Mouse (Mus musculus): Measurements from ENCODE around the gene Trappc2l. TPM values are rescaled to one million over a fixed set of nuclear protein-coding genes. Genes with fewer than 3 reads are reported as not detected.

Gene Trappc2l
- polyA plus RNA-seq (2015; fragmentation: Nextera tagmentation; extraction: Ambion mirVana), result 80.4 and 87.9 TPM in 2 replicates

- H3K27me3 ChIP-seq, result no peaks in the 10 kb centered on the region
- H3K4me1 ChIP-seq, result peaks cover 19% of the 10 kb centered on the region
- H3K4me3 ChIP-seq, result peak within 1 kb of the TSS; percentile 55
- H3K4me2 ChIP-seq (replicated peaks), result peak within 1 kb of the TSS; percentile 80
- ATAC-seq (replicated peaks), result peak; percentile 97
- H3K27ac ChIP-seq (replicated peaks), result peak within 1 kb of the TSS; percentile 79
- no peaks in the 10 kb centered on the region for H3K9me3 ChIP-seq
- H3K36me3 ChIP-seq, result no peaks in the 10 kb centered on the region
- WGBS, result under 1% methylated on average over 57 of the region's 57 CpGs
- peak within 1 kb of the TSS; percentile 70 for H3K9ac ChIP-seq (replicated peaks)
These were observed at the start of gene Trappc2l, which contains the start of gene Galns for GRCm38 (mm10) chr8:122611295-122612133. Trappc2l (plus strand) TSS chr8:122611640. Galns (minus strand) TSS chr8:122611463.

DNA sequence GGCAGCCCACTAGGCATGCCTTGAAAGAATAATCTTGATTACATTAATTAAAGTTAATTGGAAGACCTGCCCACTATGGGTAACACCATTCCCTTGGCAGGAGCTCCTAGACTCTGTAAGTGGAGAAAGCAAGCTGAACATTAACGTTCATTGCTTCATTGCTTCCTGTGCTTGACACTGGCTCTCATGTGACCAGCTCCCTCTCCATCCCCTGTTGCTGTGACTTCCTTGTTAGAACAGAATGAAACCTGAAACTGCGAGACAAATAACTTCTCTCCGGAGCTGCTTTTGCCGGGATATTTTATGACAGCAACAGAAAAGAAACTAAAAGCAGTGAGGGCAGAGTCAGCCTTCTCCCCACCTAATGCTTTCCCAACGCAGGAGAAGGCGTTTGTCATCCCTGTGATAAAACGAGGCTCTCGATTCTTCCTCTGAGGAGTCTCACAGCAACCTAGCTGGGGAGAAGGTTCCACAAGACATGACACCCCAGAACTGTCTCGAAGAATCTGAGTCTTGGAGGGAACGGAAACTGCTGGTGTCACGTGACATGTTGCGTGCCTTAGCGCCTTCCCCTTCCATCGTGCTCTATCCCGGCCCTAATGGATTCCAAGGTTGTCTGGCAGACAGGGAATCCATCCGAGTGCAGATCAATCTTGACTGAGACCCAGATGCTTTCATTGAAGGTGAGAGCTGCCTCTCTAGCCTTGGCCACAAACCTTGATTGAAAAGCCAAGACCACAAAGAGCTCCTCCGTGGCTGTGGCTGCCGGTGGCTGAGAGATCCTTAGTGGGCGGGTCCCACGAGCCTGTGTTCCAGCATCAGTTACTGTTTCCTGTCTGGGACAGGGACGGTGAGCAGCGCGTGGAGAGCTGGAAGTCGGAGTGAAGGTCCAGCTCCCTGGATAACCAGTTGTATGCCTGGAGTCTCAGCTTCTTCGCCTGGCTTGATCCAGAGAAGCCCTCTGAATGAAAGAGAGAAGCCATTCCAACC, 46.8 kb upstream of the Trappc2l start:
- no peak overlapping the region for H3K27ac ChIP-seq (replicated peaks)
- 89% methylated on average over 25 of the region's 25 CpGs for WGBS
- ATAC-seq (replicated peaks), result no peak
- no peaks in the 10 kb centered on the region for H3K9me3 ChIP-seq
- H3K4me1 ChIP-seq, result peaks cover 27% of the 10 kb centered on the region
- H3K4me2 ChIP-seq (replicated peaks), result no peak overlapping the region
- no peaks in the 10 kb centered on the region for H3K27me3 ChIP-seq
- H3K9ac ChIP-seq (replicated peaks), result no peak overlapping the region
- no peaks in the 10 kb centered on the region for H3K36me3 ChIP-seq
- no peak overlapping the region for H3K4me3 ChIP-seq

- peaks cover 27% of the 10 kb centered on the region for H3K4me1 ChIP-seq
- H3K4me3 ChIP-seq, result peak overlapping the region; percentile 73
- H3K4me2 ChIP-seq (replicated peaks), result peak overlapping the region; percentile 85
- no peaks in the 10 kb centered on the region for H3K9me3 ChIP-seq
- peaks cover 4% of the 10 kb centered on the region; the same call in 1 of the 2 replicates for H3K36me3 ChIP-seq
- ATAC-seq (replicated peaks), result 0 out of 2 replicates have a peak, but pooled peaks have one; percentile 5
- H3K27ac ChIP-seq (replicated peaks), result peak overlapping the region; percentile 94
- no peaks in the 10 kb centered on the region for H3K27me3 ChIP-seq
- 19% methylated on average over 6 of the region's 6 CpGs for WGBS
- H3K9ac ChIP-seq (replicated peaks), result peak overlapping the region; percentile 89
These were observed 44.7 kb upstream of the Trappc2l start for GRCm38 (mm10) chr8:122566766-122567165.

- WGBS, result under 1% methylated on average over 62 of the region's 62 CpGs
- Histone ChIP-seq H3K9ac (replicated peaks) (peak within 1 kb of the TSS; percentile 89), H3K36me3 (peaks cover 7% of the 10 kb centered on the region; the same call in 1 of the 2 replicates), H3K4me1 (peaks cover 27% of the 10 kb centered on the region), H3K4me2 (replicated peaks) (peak within 1 kb of the TSS; percentile 85), H3K27me3 (no peaks in the 10 kb centered on the region), H3K27ac (replicated peaks) (peak within 1 kb of the TSS; percentile 94), H3K4me3 (peak within 1 kb of the TSS; percentile 73), H3K9me3 (no peaks in the 10 kb centered on the region)
- ATAC-seq (replicated peaks), result peak; percentile 97
These were observed 43.9 kb upstream of the Trappc2l start, which contains the start of gene Cdt1 for GRCm38 (mm10) chr8:122567361-122568108. Cdt1 (plus strand) TSS chr8:122568015.

DNA sequence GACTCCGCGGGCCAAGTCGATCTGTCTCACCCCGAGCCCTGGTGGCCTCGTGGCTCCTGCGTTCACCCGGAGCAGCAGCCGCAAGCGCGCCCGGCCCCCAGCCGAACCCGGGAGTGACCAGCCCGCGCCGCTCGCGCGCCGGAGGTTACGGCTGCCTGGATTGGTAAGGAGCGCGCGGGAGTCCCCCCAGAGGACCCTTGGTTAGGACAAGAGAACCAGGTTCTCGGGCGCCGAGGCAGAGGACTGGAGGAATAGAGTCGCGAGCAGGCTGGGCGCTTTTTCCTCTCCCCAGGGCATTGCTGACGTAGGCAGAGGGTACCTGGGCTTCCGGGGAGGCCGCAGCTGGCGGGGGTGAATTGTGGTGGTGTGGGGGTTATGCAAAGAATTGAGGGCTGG, 43.3 kb upstream of the Trappc2l start:
- peak; percentile 70 for ATAC-seq (replicated peaks)
- H3K4me3 ChIP-seq, result peak overlapping the region; percentile 73
- peaks cover 28% of the 10 kb centered on the region for H3K4me1 ChIP-seq
- peaks cover 7% of the 10 kb centered on the region; the same call in 1 of the 2 replicates for H3K36me3 ChIP-seq
- peak overlapping the region; percentile 61 for H3K9ac ChIP-seq (replicated peaks)
- H3K4me2 ChIP-seq (replicated peaks), result peak overlapping the region; percentile 85
- H3K9me3 ChIP-seq, result no peaks in the 10 kb centered on the region
- H3K27me3 ChIP-seq, result no peaks in the 10 kb centered on the region
- WGBS, result under 1% methylated on average over 34 of the region's 34 CpGs
- peak overlapping the region; percentile 94 for H3K27ac ChIP-seq (replicated peaks)

- no peaks in the 10 kb centered on the region for H3K9me3 ChIP-seq
- H3K9ac ChIP-seq (replicated peaks), result peak overlapping the region; percentile 61; the same call in 1 of the 2 replicates
- no peaks in the 10 kb centered on the region for H3K27me3 ChIP-seq
- peaks cover 7% of the 10 kb centered on the region; the same call in 1 of the 2 replicates for H3K36me3 ChIP-seq
- peak overlapping the region; percentile 85 for H3K4me2 ChIP-seq (replicated peaks)
- 8% methylated on average over 10 of the region's 10 CpGs for WGBS
- ATAC-seq (replicated peaks), result no peak
- H3K4me3 ChIP-seq, result peak overlapping the region; percentile 73
- H3K4me1 ChIP-seq, result peaks cover 33% of the 10 kb centered on the region
- H3K27ac ChIP-seq (replicated peaks), result no peak overlapping the region
These were observed 42.5 kb upstream of the Trappc2l start for GRCm38 (mm10) chr8:122568881-122569309.

DNA sequence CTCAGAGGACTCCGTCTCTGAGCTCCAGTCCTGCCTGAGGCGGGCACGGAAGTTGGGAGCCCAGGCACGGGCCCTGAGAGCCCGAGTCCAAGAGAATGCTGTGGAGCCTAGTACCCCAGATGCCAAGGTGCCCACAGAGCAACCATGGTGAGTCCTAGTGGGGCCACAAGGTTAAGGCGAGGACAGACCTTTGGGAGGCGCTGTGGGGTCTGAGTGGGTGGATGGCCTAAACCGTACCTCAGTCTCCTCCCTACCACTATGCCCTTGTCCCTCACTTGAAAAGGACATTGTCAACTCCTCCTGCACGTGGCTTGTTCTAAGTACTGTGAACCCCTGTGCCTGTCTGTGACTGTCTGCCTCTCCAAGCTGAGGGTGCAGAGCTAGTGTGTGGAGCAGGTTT, 42.1 kb upstream of the Trappc2l start:
- peak overlapping the region; percentile 85 for H3K4me2 ChIP-seq (replicated peaks)
- peaks cover 9% of the 10 kb centered on the region; the same call in 1 of the 2 replicates for H3K36me3 ChIP-seq
- H3K4me3 ChIP-seq, result peak overlapping the region; percentile 73
- no peak for ATAC-seq (replicated peaks)
- WGBS, result 60% methylated on average over 9 of the region's 9 CpGs
- H3K9ac ChIP-seq (replicated peaks), result 0 out of 2 replicates have a peak overlapping the region, but pooled peaks have one; percentile 61
- no peaks in the 10 kb centered on the region for H3K27me3 ChIP-seq
- H3K9me3 ChIP-seq, result no peaks in the 10 kb centered on the region
- H3K27ac ChIP-seq (replicated peaks), result no peak overlapping the region
- peaks cover 34% of the 10 kb centered on the region for H3K4me1 ChIP-seq

GRCm38 (mm10) chr8:122569996-122570395, 41.4 kb upstream of the Trappc2l start:
- peaks cover 40% of the 10 kb centered on the region for H3K4me1 ChIP-seq
- H3K27ac ChIP-seq (replicated peaks), result no peak overlapping the region
- H3K4me2 ChIP-seq (replicated peaks), result no peak overlapping the region
- no peak overlapping the region for H3K9ac ChIP-seq (replicated peaks)
- H3K36me3 ChIP-seq, result peaks cover 12% of the 10 kb centered on the region; the same call in 1 of the 2 replicates
- H3K27me3 ChIP-seq, result no peaks in the 10 kb centered on the region
- no peak overlapping the region for H3K4me3 ChIP-seq
- no peak for ATAC-seq (replicated peaks)
- WGBS, result 97% methylated on average over 16 of the region's 16 CpGs
- H3K9me3 ChIP-seq, result no peaks in the 10 kb centered on the region

DNA sequence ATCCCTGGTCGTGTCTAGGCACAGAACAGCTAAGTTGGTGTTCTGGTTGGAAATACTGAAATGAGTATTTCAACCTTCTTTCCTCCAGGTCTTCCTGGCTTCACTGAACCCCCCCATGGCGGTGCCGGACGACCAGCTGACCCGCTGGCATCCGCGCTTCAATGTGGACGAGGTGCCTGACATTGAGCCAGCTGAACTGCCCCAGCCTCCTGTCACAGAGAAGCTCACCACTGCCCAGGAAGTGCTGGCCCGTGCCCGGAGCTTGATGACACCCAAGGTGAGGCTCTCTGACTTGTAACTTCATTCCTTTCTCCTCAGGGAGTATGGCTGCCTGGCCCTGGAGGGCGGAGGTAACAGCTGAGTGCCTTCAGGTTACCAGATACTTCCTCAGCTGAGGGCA, 40.3 kb upstream of the Trappc2l start:
- Histone ChIP-seq H3K27me3 (no peaks in the 10 kb centered on the region), H3K9ac (replicated peaks) (no peak overlapping the region), H3K4me2 (replicated peaks) (no peak overlapping the region), H3K4me3 (no peak overlapping the region), H3K9me3 (no peaks in the 10 kb centered on the region), H3K27ac (replicated peaks) (no peak overlapping the region), H3K4me1 (peaks cover 52% of the 10 kb centered on the region), H3K36me3 (peaks cover 13% of the 10 kb centered on the region; the same call in 1 of the 2 replicates)
- WGBS, result 91% methylated on average over 11 of the region's 11 CpGs
- no peak for ATAC-seq (replicated peaks)

DNA sequence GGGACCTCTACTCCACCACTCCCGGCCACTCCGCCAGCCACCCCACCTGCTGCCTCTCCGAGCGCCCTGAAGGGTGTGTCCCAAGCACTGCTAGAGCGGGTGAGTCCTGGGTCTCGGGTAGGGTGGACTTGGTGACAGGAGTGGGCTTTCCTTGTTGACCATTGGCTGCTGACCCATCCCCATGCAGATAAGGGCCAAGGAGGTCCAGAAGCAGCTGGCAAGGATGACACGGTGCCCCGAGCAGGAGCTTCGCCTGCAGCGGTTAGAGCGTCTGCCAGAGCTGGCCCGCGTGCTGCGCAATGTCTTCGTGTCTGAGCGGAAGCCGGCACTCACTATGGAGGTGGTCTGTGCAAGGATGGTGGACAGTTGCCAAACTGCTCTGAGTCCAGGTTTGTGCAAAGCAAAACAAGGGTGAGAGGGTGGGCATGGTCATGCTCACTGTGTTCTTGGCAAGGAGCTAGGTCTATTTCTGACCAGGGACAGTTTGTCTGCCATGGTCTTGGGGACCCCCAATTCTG, 39.6 kb upstream of the Trappc2l start:
- H3K4me3 ChIP-seq, result no peak overlapping the region

DNA sequence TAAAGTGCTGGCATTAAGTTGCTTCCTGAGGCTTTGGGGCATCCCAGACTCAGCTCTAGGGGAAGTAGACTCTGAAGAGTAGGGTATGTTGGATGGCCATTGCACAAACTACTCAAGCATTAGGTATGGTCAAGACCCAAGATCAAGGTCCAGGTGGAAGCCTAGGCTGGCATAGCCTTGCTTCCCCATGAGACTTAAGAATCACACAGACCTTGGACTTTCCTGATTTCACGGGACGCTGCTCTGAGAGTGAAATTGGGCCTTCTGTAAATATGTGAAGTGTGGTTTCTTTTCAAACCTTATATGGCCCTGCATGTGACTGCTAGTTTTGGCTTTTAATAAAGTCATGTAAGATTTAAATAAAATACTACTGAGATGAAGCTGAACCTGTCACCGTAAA, 38.7 kb upstream of the Trappc2l start:
- Histone ChIP-seq H3K4me1 (peaks cover 49% of the 10 kb centered on the region), H3K36me3 (peaks cover 13% of the 10 kb centered on the region; the same call in 1 of the 2 replicates), H3K27ac (replicated peaks) (no peak overlapping the region), H3K9me3 (no peaks in the 10 kb centered on the region), H3K4me3 (no peak overlapping the region), H3K9ac (replicated peaks) (no peak overlapping the region), H3K27me3 (no peaks in the 10 kb centered on the region), H3K4me2 (replicated peaks) (no peak overlapping the region)
- no peak for ATAC-seq (replicated peaks)
- WGBS, result 97% methylated on average over 3 of the region's 3 CpGs

More for the DNA sequence above, 39.6 kb upstream of the Trappc2l start:
- H3K4me1 ChIP-seq, result peaks cover 50% of the 10 kb centered on the region
- no peaks in the 10 kb centered on the region for H3K9me3 ChIP-seq
- no peak for ATAC-seq (replicated peaks)
- H3K27ac ChIP-seq (replicated peaks), result no peak overlapping the region
- H3K36me3 ChIP-seq, result peaks cover 13% of the 10 kb centered on the region; the same call in 1 of the 2 replicates
- H3K4me2 ChIP-seq (replicated peaks), result no peak overlapping the region
- H3K27me3 ChIP-seq, result no peaks in the 10 kb centered on the region
- no peak overlapping the region for H3K9ac ChIP-seq (replicated peaks)
- WGBS, result 94% methylated on average over 17 of the region's 17 CpGs
